Mouse (Mus musculus): Measurements from ENCODE around the gene Ufc1. TPM values are rescaled to one million over a fixed set of nuclear protein-coding genes. Genes with fewer than 3 reads are reported as not detected.
"Not testable (repeated sequence)": the region's sequence is repeated elsewhere in the genome, so short reads cannot be mapped to it uniquely, and the experiment has no call there.

Ufc1 gene
- polyA plus RNA-seq, 1 experiment from 2014 or later: 111 TPM

GRCm38 (mm10) chr1:171250680-171251593 lies 43.9 kb downstream of the Ufc1 start, which contains the start of gene Ndufs2:
Gene Ndufs2 (minus strand): TSS chr1:171251388.
- WGBS: 9% methylated on average over 24 of the region's 26 CpGs
- H3K4me3 ChIP-seq (ENCODE audit: low read length): peak within 1 kb of the TSS; percentile 45
- H3K27me3 ChIP-seq (ENCODE audit: insufficient read depth, low read length): no peaks in the 10 kb centered on the region
- ATAC-seq (ENCODE audit: low FRiP score, low TSS enrichment): no peak
- H3K9me3 ChIP-seq (ENCODE audit: low read length): no peaks in the 10 kb centered on the region
- H3K4me2 ChIP-seq (replicated peaks; ENCODE audit: low read depth, low read length): peak within 1 kb of the TSS; percentile 62
- peak within 1 kb of the TSS; percentile 70 for H3K9ac ChIP-seq (replicated peaks; ENCODE audit: low read length)
- peaks cover 3% of the 10 kb centered on the region for H3K36me3 ChIP-seq (ENCODE audit: insufficient read depth, low read length)
- H3K27ac ChIP-seq (ENCODE audit: low read length): peak within 1 kb of the TSS; percentile 89
- peaks cover 59% of the 10 kb centered on the region for H3K4me1 ChIP-seq (ENCODE audit: insufficient read depth, low read length)

- 19% methylated on average over 5 of the region's 5 CpGs for WGBS
- Histone ChIP-seq H3K9ac (replicated peaks; ENCODE audit: low read length) (peak within 1 kb of the TSS; percentile 70), H3K36me3 (ENCODE audit: insufficient read depth, low read length) (peaks cover 8% of the 10 kb centered on the region), H3K4me1 (ENCODE audit: insufficient read depth, low read length) (peaks cover 65% of the 10 kb centered on the region), H3K4me3 (ENCODE audit: low read length) (peak within 1 kb of the TSS; percentile 45), H3K27ac (ENCODE audit: low read length) (peak within 1 kb of the TSS; percentile 95), H3K27me3 (ENCODE audit: insufficient read depth, low read length) (no peaks in the 10 kb centered on the region), H3K9me3 (ENCODE audit: low read length) (no peaks in the 10 kb centered on the region), H3K4me2 (replicated peaks; ENCODE audit: low read depth, low read length) (peak within 1 kb of the TSS; percentile 62)
- ATAC-seq (ENCODE audit: low FRiP score, low TSS enrichment): no peak
Measured at GRCm38 (mm10) chr1:171249913-171250600, 44.8 kb downstream of the Ufc1 start, which contains the start of gene Adamts4. Gene Adamts4 (plus strand): TSS chr1:171250421.

- Histone ChIP-seq H3K27ac (ENCODE audit: low read length) (peak overlapping the region; percentile 95), H3K9me3 (ENCODE audit: low read length) (no peaks in the 10 kb centered on the region), H3K4me2 (replicated peaks; ENCODE audit: low read depth, low read length) (no peak overlapping the region), H3K9ac (replicated peaks; ENCODE audit: low read length) (no peak overlapping the region), H3K36me3 (ENCODE audit: insufficient read depth, low read length) (peaks cover 17% of the 10 kb centered on the region), H3K4me3 (ENCODE audit: low read length) (no peak overlapping the region), H3K4me1 (ENCODE audit: insufficient read depth, low read length) (peaks cover 65% of the 10 kb centered on the region), H3K27me3 (ENCODE audit: insufficient read depth, low read length) (no peaks in the 10 kb centered on the region)
- 35% methylated on average over 3 of the region's 3 CpGs for WGBS
- ATAC-seq (ENCODE audit: low FRiP score, low TSS enrichment): no peak
Measured at GRCm38 (mm10) chr1:171248386-171249226, 46.2 kb downstream of the Ufc1 start.

GRCm38 (mm10) chr1:171247916-171248315 lies 46.9 kb downstream of the Ufc1 start:
- ATAC-seq (ENCODE audit: low FRiP score, low TSS enrichment): no peak
- H3K36me3 ChIP-seq (ENCODE audit: insufficient read depth, low read length): peaks cover 24% of the 10 kb centered on the region
- peak overlapping the region; percentile 95 for H3K27ac ChIP-seq (ENCODE audit: low read length)
- peak overlapping the region; percentile 60 for H3K9ac ChIP-seq (replicated peaks; ENCODE audit: low read length)
- no peaks in the 10 kb centered on the region for H3K9me3 ChIP-seq (ENCODE audit: low read length)
- WGBS: 13% methylated on average over 4 of the region's 4 CpGs
- peak overlapping the region; percentile 68 for H3K4me2 ChIP-seq (replicated peaks; ENCODE audit: low read depth, low read length)
- peak overlapping the region; percentile 93 for H3K4me3 ChIP-seq (ENCODE audit: low read length)
- H3K27me3 ChIP-seq (ENCODE audit: insufficient read depth, low read length): no peaks in the 10 kb centered on the region
- H3K4me1 ChIP-seq (ENCODE audit: insufficient read depth, low read length): peaks cover 64% of the 10 kb centered on the region

- H3K4me1 ChIP-seq (ENCODE audit: insufficient read depth, low read length): peaks cover 59% of the 10 kb centered on the region
- H3K36me3 ChIP-seq (ENCODE audit: insufficient read depth, low read length): peaks cover 29% of the 10 kb centered on the region
- peak overlapping the region; percentile 95 for H3K27ac ChIP-seq (ENCODE audit: low read length)
- H3K27me3 ChIP-seq (ENCODE audit: insufficient read depth, low read length): no peaks in the 10 kb centered on the region
- H3K4me3 ChIP-seq (ENCODE audit: low read length): peak overlapping the region; percentile 93
- no peaks in the 10 kb centered on the region for H3K9me3 ChIP-seq (ENCODE audit: low read length)
- WGBS: 9% methylated on average over 13 of the region's 13 CpGs
- 0 out of 2 replicates have a peak, but pooled peaks have one; percentile 1 for ATAC-seq (ENCODE audit: low FRiP score, low TSS enrichment)
- peak overlapping the region; percentile 60 for H3K9ac ChIP-seq (replicated peaks; ENCODE audit: low read length)
- peak overlapping the region; percentile 68 for H3K4me2 ChIP-seq (replicated peaks; ENCODE audit: low read depth, low read length)
Measured at GRCm38 (mm10) chr1:171247453-171247841, 47.4 kb downstream of the Ufc1 start.

GRCm38 (mm10) chr1:171246709-171247452 lies 47.9 kb downstream of the Ufc1 start:
- Histone ChIP-seq H3K4me1 (ENCODE audit: insufficient read depth, low read length) (peaks cover 53% of the 10 kb centered on the region), H3K27me3 (ENCODE audit: insufficient read depth, low read length) (no peaks in the 10 kb centered on the region), H3K36me3 (ENCODE audit: insufficient read depth, low read length) (peaks cover 32% of the 10 kb centered on the region), H3K4me2 (replicated peaks; ENCODE audit: low read depth, low read length) (peak overlapping the region; percentile 87), H3K27ac (ENCODE audit: low read length) (peak overlapping the region; percentile 95), H3K9ac (replicated peaks; ENCODE audit: low read length) (peak overlapping the region; percentile 97), H3K4me3 (ENCODE audit: low read length) (peak overlapping the region; percentile 93), H3K9me3 (ENCODE audit: low read length) (no peaks in the 10 kb centered on the region)
- peak; percentile 86 for ATAC-seq (ENCODE audit: low FRiP score, low TSS enrichment)
- under 1% methylated on average over 41 of the region's 41 CpGs for WGBS

GRCm38 (mm10) chr1:171245353-171245752 lies 49.5 kb downstream of the Ufc1 start:
- H3K9me3 ChIP-seq (ENCODE audit: low read length): no peaks in the 10 kb centered on the region
- no peak overlapping the region for H3K9ac ChIP-seq (replicated peaks; ENCODE audit: low read length)
- H3K27ac ChIP-seq (ENCODE audit: low read length): no peak overlapping the region
- WGBS: 89% methylated on average over 8 of the region's 8 CpGs
- no peak for ATAC-seq (ENCODE audit: low FRiP score, low TSS enrichment)
- H3K27me3 ChIP-seq (ENCODE audit: insufficient read depth, low read length): no peaks in the 10 kb centered on the region
- H3K4me2 ChIP-seq (replicated peaks; ENCODE audit: low read depth, low read length): no peak overlapping the region
- H3K4me1 ChIP-seq (ENCODE audit: insufficient read depth, low read length): peaks cover 40% of the 10 kb centered on the region
- no peak overlapping the region for H3K4me3 ChIP-seq (ENCODE audit: low read length)
- H3K36me3 ChIP-seq (ENCODE audit: insufficient read depth, low read length): peaks cover 39% of the 10 kb centered on the region

- 84% methylated on average over 12 of the region's 12 CpGs for WGBS
- peaks cover 69% of the 10 kb centered on the region for H3K36me3 ChIP-seq (ENCODE audit: insufficient read depth, low read length)
Measured at GRCm38 (mm10) chr1:171241952-171242351, 52.9 kb downstream of the Ufc1 start.

GRCm38 (mm10) chr1:171240911-171241310 lies 53.9 kb downstream of the Ufc1 start:
- H3K27ac ChIP-seq (ENCODE audit: low read length): no peak overlapping the region
- H3K27me3 ChIP-seq (ENCODE audit: insufficient read depth, low read length): no peaks in the 10 kb centered on the region

More at GRCm38 (mm10) chr1:171241952-171242351, 52.9 kb downstream of the Ufc1 start:
- H3K9ac ChIP-seq (replicated peaks; ENCODE audit: low read length); H3K27me3 ChIP-seq (ENCODE audit: insufficient read depth, low read length); H3K4me3 ChIP-seq (ENCODE audit: low read length); H3K27ac ChIP-seq (ENCODE audit: low read length); H3K4me2 ChIP-seq (replicated peaks; ENCODE audit: low read depth, low read length); H3K9me3 ChIP-seq (ENCODE audit: low read length); ATAC-seq (ENCODE audit: low FRiP score, low TSS enrichment): not testable (repeated sequence)
- peaks cover 14% of the 10 kb centered on the region for H3K4me1 ChIP-seq (ENCODE audit: insufficient read depth, low read length)

More at GRCm38 (mm10) chr1:171240911-171241310, 53.9 kb downstream of the Ufc1 start:
- Histone ChIP-seq H3K4me3 (ENCODE audit: low read length) (no peak overlapping the region), H3K9me3 (ENCODE audit: low read length) (no peaks in the 10 kb centered on the region), H3K9ac (replicated peaks; ENCODE audit: low read length) (no peak overlapping the region), H3K4me1 (ENCODE audit: insufficient read depth, low read length) (peaks cover 9% of the 10 kb centered on the region), H3K36me3 (ENCODE audit: insufficient read depth, low read length) (peaks cover 78% of the 10 kb centered on the region), H3K4me2 (replicated peaks; ENCODE audit: low read depth, low read length) (no peak overlapping the region)
- no peak for ATAC-seq (ENCODE audit: low FRiP score, low TSS enrichment)
- 83% methylated on average over 10 of the region's 10 CpGs for WGBS

Measured in kidney, embryonic 16.5 days (tissue).